9 mouse cellular contexts compared by ENCODE assay signal in genomic region chr6:50937094-50937493, GRCm38 (mm10).
A peak's percentile ranks its signal among the peaks of the same experiment; 100 is the strongest.
DNase-seq lines count a peak whose midpoint lies in the region; ATAC-seq and TF ChIP-seq lines count a peak whose summit lies in the region.
"Had no signal": no experiment of that assay in that cellular context is flagged by ENCODE, and none has a peak within 500 bp of the region (broad histone marks: within the 10 kb centered on the region; RNA-seq: fewer than 3 reads in every experiment).

No protein-coding gene starts in this region.

- no peak overlapping the region for H3K4me2 ChIP-seq in CH12.LX (ENCODE audit: insufficient read depth, low read depth, poor library complexity, severe bottlenecking)
- no peak overlapping the region for H3K4me2 ChIP-seq in lung, embryonic 14.5 days
- H3K4me2 ChIP-seq: hindbrain, embryonic 15.5 days had no signal

- TF ChIP-seq EP300 in CH12.LX (IDR thresholded peaks at IDR 0.05; ENCODE audit: low read length) = no peak

- ATAC-seq in frontal cortex, adult (ENCODE audit: low TSS enrichment) = peak; percentile 57; the same call in 1 of the 2 replicates
- ATAC-seq in lung, embryonic 14.5 days (ENCODE audit: insufficient read depth) = no peak

- H3K9ac ChIP-seq in CH12.LX (ENCODE audit: insufficient read depth, low read depth) = no peak overlapping the region
- no peak overlapping the region for H3K9ac ChIP-seq in lung, embryonic 14.5 days
- H3K9ac ChIP-seq: hindbrain, embryonic 15.5 days had no signal

- dilution Hi-C loops in CH12.LX (cut with MboI; ENCODE audit: extremely low pct_ligation_motif_present, extremely low pct_unique_long_range_greater_than_20kb, low sequenced_read_pairs) = no loop called here

- no peaks in the 10 kb centered on the region for H3K79me2 ChIP-seq in CH12.LX (replicated peaks; ENCODE audit: control insufficient read depth, extremely low read depth, insufficient read depth, poor library complexity, severe bottlenecking)

- no peak overlapping the region for H3K27ac ChIP-seq in CH12.LX (ENCODE audit: insufficient read depth, low read depth)
- H3K27ac ChIP-seq in lung, embryonic 14.5 days (ENCODE audit: low read depth) = no peak overlapping the region

- peak; percentile 98 to 100 for TF ChIP-seq CTCF in CH12.LX (conservative IDR thresholded peaks at IDR 0.05 in 1 of 2, IDR thresholded peaks at IDR 0.05 in 1 of 2; ENCODE audit: low read depth in 2 of 2, low read length in 2 of 2)
- peak; percentile 100 for TF ChIP-seq CTCF in lung, embryonic 14.5 days (IDR thresholded peaks at IDR 0.05; ENCODE audit: low read depth)

- H3K9me3 ChIP-seq in CH12.LX (replicated peaks; ENCODE audit: low read length) = no peaks in the 10 kb centered on the region
- H3K9me3 ChIP-seq in lung, embryonic 14.5 days (ENCODE audit: low read depth, low read length) = no peaks in the 10 kb centered on the region
- H3K9me3 ChIP-seq: hindbrain, embryonic 15.5 days had no signal

- H3K4me1 ChIP-seq in CH12.LX (ENCODE audit: control insufficient read depth in 1 of 2, insufficient read depth in 2 of 2) = peaks cover 0 to 5% of the 10 kb centered on the region in 2 experiments; a peak in 1 of 4 replicates
- no peaks in the 10 kb centered on the region for H3K4me1 ChIP-seq in lung, embryonic 14.5 days (ENCODE audit: insufficient read depth)

- H3K4me3 ChIP-seq in CH12.LX (replicated peaks in 1 of 3; ENCODE audit: low read depth in 2 of 3, low read length in 2 of 3, poor library complexity in 1 of 3) = no peak overlapping the region
- H3K4me3 ChIP-seq in lung, embryonic 14.5 days (ENCODE audit: low read depth, low read length) = no peak overlapping the region
- H3K4me3 ChIP-seq: hindbrain, embryonic 15.5 days had no signal

- TF ChIP-seq POLR2A in CH12.LX (IDR thresholded peaks at IDR 0.05; ENCODE audit: low read depth, low read length) = no peak

- no peaks in the 10 kb centered on the region for H3K27me3 ChIP-seq in CH12.LX (replicated peaks)
- H3K27me3 ChIP-seq in lung, embryonic 14.5 days (ENCODE audit: insufficient read depth, low read length) = peaks cover 3% of the 10 kb centered on the region; the same call in 1 of the 2 replicates
- H3K27me3 ChIP-seq: hindbrain, embryonic 15.5 days had no signal

- peak; percentile 72 for TF ChIP-seq RAD21 in CH12.LX (IDR thresholded peaks at IDR 0.05; ENCODE audit: low read depth, low read length)

- H3K36me3 ChIP-seq in CH12.LX (replicated peaks in 1 of 2; ENCODE audit: control insufficient read depth in 1 of 2, insufficient read depth in 1 of 2, low read length in 1 of 2) = no peaks in the 10 kb centered on the region
- no peaks in the 10 kb centered on the region for H3K36me3 ChIP-seq in lung, embryonic 14.5 days (ENCODE audit: insufficient read depth)
- H3K36me3 ChIP-seq: hindbrain, embryonic 15.5 days had no signal

- 23% methylated on average over 9 of the region's 9 CpGs for WGBS in lung, embryonic 14.5 days

- peak; percentile 89 for DNase-seq in 3T3-L1 (ENCODE audit: low read depth, low spot score)
- DNase-seq in CH12.LX (ENCODE audit: extremely low read depth) = peak; percentile 68
- peak; percentile 60 for DNase-seq in c-Kit-positive CD71-negative TER-119-negative erythroid progenitor cells, embryonic 14.5 days (ENCODE audit: low read depth)
- peak; percentile 88 to 89 for DNase-seq in kidney, postnatal 4 days
- peak; percentile 91 for DNase-seq in lung, embryonic 14.5 days
- peak; percentile 92 for DNase-seq in right cerebral cortex, postnatal 4 days
- no peak for DNase-seq in yolk sac, embryonic 10.5 days (ENCODE audit: low spot score)

- in situ Hi-C loops in CH12.LX (cut with MboI; ENCODE audit: low pct_ligation_motif_present, low pct_unique_long_range_greater_than_20kb, low sequenced_read_pairs) = loop anchor here (10.0 kb wide), 1 partner anchor 262 kb away; no protein-coding TSS in a partner anchor

TF ChIP-seq in CH12.LX, 34 proteins besides CTCF, POLR2A, EP300 and RAD21:
- TF ChIP-seq RCOR1 (conservative IDR thresholded peaks at IDR 0.05; ENCODE audit: low read depth, low read length) = no peak
- no peak for TF ChIP-seq USF2 (conservative IDR thresholded peaks at IDR 0.05; ENCODE audit: low read depth, low read length)
- no peak for TF ChIP-seq TBP (conservative IDR thresholded peaks at IDR 0.05; ENCODE audit: low read depth, low read length)
- no peak for TF ChIP-seq POLR2AphosphoS2 (IDR thresholded peaks at IDR 0.05; ENCODE audit: low read depth, low read length)
- TF ChIP-seq MAX (IDR thresholded peaks at IDR 0.05; ENCODE audit: low read length) = 0 out of 2 replicates have a peak, but pooled peaks have one; percentile 46
- TF ChIP-seq ZMIZ1 (IDR thresholded peaks at IDR 0.05; ENCODE audit: low read depth, low read length) = no peak
- no peak for TF ChIP-seq ETS1 (conservative IDR thresholded peaks at IDR 0.05; ENCODE audit: low read depth, low read length)
- no peak for TF ChIP-seq E2F4 (IDR thresholded peaks at IDR 0.05; ENCODE audit: insufficient replicate concordance, low read depth, low read length)
- TF ChIP-seq CHD2 (IDR thresholded peaks at IDR 0.05; ENCODE audit: low read length) = no peak
- no peak for TF ChIP-seq SIN3A (IDR thresholded peaks at IDR 0.05; ENCODE audit: low read length)
- TF ChIP-seq SMC3 (IDR thresholded peaks at IDR 0.05; ENCODE audit: low read depth, low read length) = peak; percentile 99
- no peak for TF ChIP-seq ELF1 (IDR thresholded peaks at IDR 0.05; ENCODE audit: low read depth, low read length)
- TF ChIP-seq JUND (conservative IDR thresholded peaks at IDR 0.05; ENCODE audit: low read depth, low read length) = no peak; the same call in 1 of the 2 replicates
- no peak for TF ChIP-seq BHLHE40 (IDR thresholded peaks at IDR 0.05; ENCODE audit: low read depth, low read length)
- peak; percentile 52 for TF ChIP-seq ZC3H11A (IDR thresholded peaks at IDR 0.05; ENCODE audit: low read depth, low read length)
- TF ChIP-seq MXI1 (IDR thresholded peaks at IDR 0.05; ENCODE audit: low read depth, low read length) = no peak
- no peak for TF ChIP-seq GABPA (IDR thresholded peaks at IDR 0.05; ENCODE audit: insufficient replicate concordance, low read depth, low read length)
- TF ChIP-seq TCF12 (IDR thresholded peaks at IDR 0.05; ENCODE audit: low read depth, low read length) = no peak; the same call in 1 of the 2 replicates
- no peak for TF ChIP-seq NRF1 (IDR thresholded peaks at IDR 0.05; ENCODE audit: low read depth, low read length)
- peak; percentile 87; the same call in 1 of the 2 replicates for TF ChIP-seq NELFE (IDR thresholded peaks at IDR 0.05; ENCODE audit: low read depth, low read length)
- TF ChIP-seq MAZ (IDR thresholded peaks at IDR 0.05; ENCODE audit: low read depth, low read length) = no peak
- no peak for TF ChIP-seq MYC (IDR thresholded peaks at IDR 0.05; ENCODE audit: low read depth, low read length)
- no peak for TF ChIP-seq HCFC1 (IDR thresholded peaks at IDR 0.05; ENCODE audit: low read depth, low read length)
TF ChIP-seq in CH12.LX: peak in this region for 4.
